In genomic region chr11:120029431-120030144, GRCm38 (mm10) we compare ENCODE assay signal across 10 mouse cellular contexts. TPM values are rescaled to one million over a fixed set of nuclear protein-coding genes. Genes with fewer than 3 reads are reported as not detected.
A peak's percentile ranks its signal among the peaks of the same experiment; 100 is the strongest.
DNase-seq lines count a peak whose midpoint lies in the region; ATAC-seq and TF ChIP-seq lines count a peak whose summit lies in the region.
"Had no signal": no experiment of that assay in that cellular context is flagged by ENCODE, and none has a peak within 500 bp of the region (broad histone marks: within the 10 kb centered on the region; RNA-seq: fewer than 3 reads in every experiment).

No protein-coding gene starts in this region.

- no peak overlapping the region for H3K4me2 ChIP-seq in lung, embryonic 14.5 days
- H3K4me2 ChIP-seq in midbrain, embryonic 15.5 days = no peak overlapping the region
- H3K4me2 ChIP-seq: embryonic facial prominence, embryonic 12.5 days had no signal

- ATAC-seq in cerebellum, adult (ENCODE audit: insufficient number of reproducible peaks, low FRiP score, low TSS enrichment) = 0 out of 2 replicates have a peak, but pooled peaks have one; percentile 15
- ATAC-seq in lung, embryonic 14.5 days (ENCODE audit: insufficient read depth) = no peak
- ATAC-seq in midbrain, embryonic 15.5 days (replicated peaks) = 0 out of 2 replicates have a peak, but pooled peaks have one; percentile 25

- no peak for DNase-seq in cerebellum, adult 8-10 months
- DNase-seq in lung, embryonic 14.5 days = peak; percentile 33
- DNase-seq in lung, postnatal 25 days (ENCODE audit: low spot score) = no peak
- peak; percentile 91 for DNase-seq in kidney, adult 11 months
- DNase-seq in right cerebral cortex, postnatal 36 days (ENCODE audit: low spot score in 2 of 2) = no peak
- DNase-seq in left cerebral cortex, postnatal 4 days = no peak
- DNase-seq: gastrocnemius, postnatal 10 days had no signal

- intact Hi-C loops in left cerebral cortex, postnatal 4 days (cut with DNase I) = no loop called here

- no peak overlapping the region for H3K9ac ChIP-seq in lung, embryonic 14.5 days
- H3K9ac ChIP-seq in midbrain, embryonic 15.5 days = no peak overlapping the region
- H3K9ac ChIP-seq: embryonic facial prominence, embryonic 12.5 days had no signal

- H3K4me3 ChIP-seq in lung, embryonic 14.5 days (ENCODE audit: low read depth, low read length) = no peak overlapping the region
- no peak overlapping the region for H3K4me3 ChIP-seq in midbrain, embryonic 15.5 days
- H3K4me3 ChIP-seq: embryonic facial prominence, embryonic 12.5 days had no signal

- no peaks in the 10 kb centered on the region for H3K9me3 ChIP-seq in lung, embryonic 14.5 days (ENCODE audit: low read depth, low read length)
- no peaks in the 10 kb centered on the region for H3K9me3 ChIP-seq in midbrain, embryonic 15.5 days
- H3K9me3 ChIP-seq: embryonic facial prominence, embryonic 12.5 days had no signal

- H3K4me1 ChIP-seq in lung, embryonic 14.5 days (ENCODE audit: insufficient read depth) = peaks cover 15% of the 10 kb centered on the region; the same call in 1 of the 2 replicates
- H3K4me1 ChIP-seq in midbrain, embryonic 15.5 days = 0 out of 2 replicates have a peak, but pooled peaks cover 5% of the 10 kb centered on the region

- TF ChIP-seq CTCF in lung, embryonic 14.5 days (IDR thresholded peaks at IDR 0.05; ENCODE audit: low read depth) = no peak

- H3K27me3 ChIP-seq in lung, embryonic 14.5 days (ENCODE audit: insufficient read depth, low read length) = no peaks in the 10 kb centered on the region
- no peaks in the 10 kb centered on the region for H3K27me3 ChIP-seq in midbrain, embryonic 15.5 days (replicated peaks)
- H3K27me3 ChIP-seq: embryonic facial prominence, embryonic 12.5 days had no signal

- no peak overlapping the region for H3K27ac ChIP-seq in lung, embryonic 14.5 days (ENCODE audit: low read depth)
- H3K27ac ChIP-seq in midbrain, embryonic 15.5 days = no peak overlapping the region
- H3K27ac ChIP-seq: embryonic facial prominence, embryonic 12.5 days had no signal

- WGBS in lung, embryonic 14.5 days = 37% methylated on average over 9 of the region's 9 CpGs
- 46% methylated on average over 9 of the region's 9 CpGs for WGBS in midbrain, embryonic 15.5 days

- H3K36me3 ChIP-seq in lung, embryonic 14.5 days (ENCODE audit: insufficient read depth) = no peaks in the 10 kb centered on the region
- H3K36me3 ChIP-seq in midbrain, embryonic 15.5 days (replicated peaks) = no peaks in the 10 kb centered on the region
- H3K36me3 ChIP-seq: embryonic facial prominence, embryonic 12.5 days had no signal

RNA-seq across cellular contexts. Expression of gene Aatk, which starts 17.4 kb away (rescaled TPM):
- polyA plus RNA-seq in lung, embryonic 14.5 days (2014; fragmentation: Nextera tagmentation; extraction: Ambion mirVana) = 2.2 and 2.3 TPM in 2 replicates
- polyA plus RNA-seq in midbrain, embryonic 15.5 days (2015; fragmentation: Nextera tagmentation; extraction: Ambion mirVana) = 45.3 and 45.5 TPM in 2 replicates
- 100 to 1,000 TPM; 111 to 114 TPM for total RNA-seq in left cerebral cortex, postnatal 4 days (2021)

RNA-seq across cellular contexts. Expression of gene Cep131, which starts 57.0 kb away (rescaled TPM):
- 22.1 and 27.3 TPM in 2 replicates for polyA plus RNA-seq in lung, embryonic 14.5 days (2014; fragmentation: Nextera tagmentation; extraction: Ambion mirVana)
- polyA plus RNA-seq in midbrain, embryonic 15.5 days (2015; fragmentation: Nextera tagmentation; extraction: Ambion mirVana) = 35.0 and 35.6 TPM in 2 replicates
- total RNA-seq in left cerebral cortex, postnatal 4 days (2021) = 10 to 100 TPM; 49.8 to 53.8 TPM

Comparison
In these comparisons a context has a peak if more than half of its experiments do, and no peak if none do; other contexts are left out.
1. DNase-seq: peak in lung, embryonic 14.5 days (single experiment) and kidney, adult 11 months (single experiment); none in cerebellum, adult 8-10 months (single experiment), lung, postnatal 25 days (single experiment), right cerebral cortex, postnatal 36 days (0 of 2) and left cerebral cortex, postnatal 4 days (single experiment).
2. RNA of gene Aatk, which starts 17.4 kb away (polyA plus RNA-seq): 45.3 to 45.5 TPM in midbrain, embryonic 15.5 days; 2.2 to 2.3 TPM in lung, embryonic 14.5 days; every median in the first group is over 10 times any median in the second.